Comparison of ENCODE assay signal across 14 mouse cellular contexts in genomic region chr14:104210719-104211118, GRCm38 (mm10).
DNase-seq lines count a peak whose midpoint lies in the region; ATAC-seq lines count a peak whose summit lies in the region.
"Had no signal": no experiment of that assay in that cellular context is flagged by ENCODE, and none has a peak within 500 bp of the region (broad histone marks: within the 10 kb centered on the region; RNA-seq: fewer than 3 reads in every experiment).

No protein-coding gene starts in this region.

- H3K27ac ChIP-seq in intestine, embryonic 16.5 days (ENCODE audit: low read length), result no peak overlapping the region
- H3K27ac ChIP-seq in intestine, embryonic 15.5 days, result no peak overlapping the region
- no peak overlapping the region for H3K27ac ChIP-seq in limb, embryonic 13.5 days
- H3K27ac ChIP-seq: heart, adult 2 months; midbrain, embryonic 15.5 days; neural tube, embryonic 13.5 days had no signal

- no peaks in the 10 kb centered on the region for H3K36me3 ChIP-seq in intestine, embryonic 16.5 days (ENCODE audit: control insufficient read depth, insufficient read depth, low read length)
- no peaks in the 10 kb centered on the region for H3K36me3 ChIP-seq in intestine, embryonic 15.5 days
- H3K36me3 ChIP-seq in limb, embryonic 13.5 days, result no peaks in the 10 kb centered on the region
- H3K36me3 ChIP-seq: midbrain, embryonic 15.5 days; neural tube, embryonic 13.5 days had no signal

- H3K9ac ChIP-seq in intestine, embryonic 16.5 days (ENCODE audit: low read depth, low read length), result no peak overlapping the region
- no peak overlapping the region for H3K9ac ChIP-seq in intestine, embryonic 15.5 days
- H3K9ac ChIP-seq in limb, embryonic 13.5 days, result no peak overlapping the region
- H3K9ac ChIP-seq: midbrain, embryonic 15.5 days; neural tube, embryonic 13.5 days had no signal

- peaks cover 3% of the 10 kb centered on the region; the same call in 1 of the 2 replicates for H3K4me1 ChIP-seq in intestine, embryonic 16.5 days (ENCODE audit: control insufficient read depth, insufficient read depth, low read length)
- no peaks in the 10 kb centered on the region for H3K4me1 ChIP-seq in intestine, embryonic 15.5 days (replicated peaks)
- H3K4me1 ChIP-seq in limb, embryonic 13.5 days, result no peaks in the 10 kb centered on the region
- H3K4me1 ChIP-seq: midbrain, embryonic 15.5 days had no signal

- no peaks in the 10 kb centered on the region for H3K9me3 ChIP-seq in intestine, embryonic 16.5 days (ENCODE audit: control insufficient read depth, low read length)
- H3K9me3 ChIP-seq in intestine, embryonic 15.5 days, result no peaks in the 10 kb centered on the region
- H3K9me3 ChIP-seq in limb, embryonic 13.5 days, result no peaks in the 10 kb centered on the region
- H3K9me3 ChIP-seq: midbrain, embryonic 15.5 days; neural tube, embryonic 13.5 days had no signal

- H3K4me3 ChIP-seq in intestine, embryonic 16.5 days (ENCODE audit: low read length), result no peak overlapping the region
- no peak overlapping the region for H3K4me3 ChIP-seq in intestine, embryonic 15.5 days (replicated peaks)
- H3K4me3 ChIP-seq in limb, embryonic 13.5 days, result no peak overlapping the region
- H3K4me3 ChIP-seq: heart, adult 2 months; midbrain, embryonic 15.5 days; neural tube, embryonic 13.5 days had no signal

- H3K4me2 ChIP-seq in intestine, embryonic 16.5 days (ENCODE audit: low read depth, low read length), result no peak overlapping the region
- H3K4me2 ChIP-seq in intestine, embryonic 15.5 days (replicated peaks), result no peak overlapping the region
- no peak overlapping the region for H3K4me2 ChIP-seq in limb, embryonic 13.5 days (replicated peaks)
- H3K4me2 ChIP-seq: midbrain, embryonic 15.5 days; neural tube, embryonic 13.5 days had no signal

- DNase-seq in cerebellum, postnatal 25 days, result peak; percentile 3 to 9
- no peak for DNase-seq in cerebellum, adult 9-10 months
- DNase-seq in lung, postnatal 10 days, result peak; percentile 10
- no peak for DNase-seq in lung, adult 18-20 months
- no peak for DNase-seq in B cell, adult 2 months
- DNase-seq: adrenal gland, adult 8-10 months; heart, adult 2 months; heart, postnatal 10 days had no signal

- H3K27me3 ChIP-seq in intestine, embryonic 16.5 days (replicated peaks; ENCODE audit: control insufficient read depth, insufficient read depth, low read length), result no peaks in the 10 kb centered on the region
- H3K27me3 ChIP-seq in intestine, embryonic 15.5 days (replicated peaks), result no peaks in the 10 kb centered on the region
- no peaks in the 10 kb centered on the region for H3K27me3 ChIP-seq in limb, embryonic 13.5 days
- H3K27me3 ChIP-seq: midbrain, embryonic 15.5 days had no signal

- peak; percentile 16; the same call in 1 of the 2 replicates for ATAC-seq in intestine, embryonic 16.5 days
- ATAC-seq in intestine, embryonic 15.5 days, result no peak
- ATAC-seq in limb, embryonic 13.5 days (ENCODE audit: low FRiP score, low read depth), result peak; percentile 76
- ATAC-seq: intestine, postnatal 0 days; midbrain, embryonic 15.5 days had no signal

- WGBS in intestine, embryonic 16.5 days, result 52% methylated on average over 3 of the region's 3 CpGs
- WGBS in intestine, embryonic 15.5 days, result 47% methylated on average over 3 of the region's 3 CpGs
- 57% methylated on average over 3 of the region's 3 CpGs for WGBS in limb, embryonic 13.5 days

Comparison
In these comparisons a context has a peak if more than half of its experiments do, and no peak if none do; other contexts are left out.
1. DNase-seq: peak in cerebellum, postnatal 25 days (2 of 2) and lung, postnatal 10 days (single experiment); none in cerebellum, adult 9-10 months (single experiment), lung, adult 18-20 months (0 of 2) and B cell, adult 2 months (0 of 2).